Mouse (Mus musculus): ENCODE results near the gene Utp11.

Gene Utp11

DNA sequence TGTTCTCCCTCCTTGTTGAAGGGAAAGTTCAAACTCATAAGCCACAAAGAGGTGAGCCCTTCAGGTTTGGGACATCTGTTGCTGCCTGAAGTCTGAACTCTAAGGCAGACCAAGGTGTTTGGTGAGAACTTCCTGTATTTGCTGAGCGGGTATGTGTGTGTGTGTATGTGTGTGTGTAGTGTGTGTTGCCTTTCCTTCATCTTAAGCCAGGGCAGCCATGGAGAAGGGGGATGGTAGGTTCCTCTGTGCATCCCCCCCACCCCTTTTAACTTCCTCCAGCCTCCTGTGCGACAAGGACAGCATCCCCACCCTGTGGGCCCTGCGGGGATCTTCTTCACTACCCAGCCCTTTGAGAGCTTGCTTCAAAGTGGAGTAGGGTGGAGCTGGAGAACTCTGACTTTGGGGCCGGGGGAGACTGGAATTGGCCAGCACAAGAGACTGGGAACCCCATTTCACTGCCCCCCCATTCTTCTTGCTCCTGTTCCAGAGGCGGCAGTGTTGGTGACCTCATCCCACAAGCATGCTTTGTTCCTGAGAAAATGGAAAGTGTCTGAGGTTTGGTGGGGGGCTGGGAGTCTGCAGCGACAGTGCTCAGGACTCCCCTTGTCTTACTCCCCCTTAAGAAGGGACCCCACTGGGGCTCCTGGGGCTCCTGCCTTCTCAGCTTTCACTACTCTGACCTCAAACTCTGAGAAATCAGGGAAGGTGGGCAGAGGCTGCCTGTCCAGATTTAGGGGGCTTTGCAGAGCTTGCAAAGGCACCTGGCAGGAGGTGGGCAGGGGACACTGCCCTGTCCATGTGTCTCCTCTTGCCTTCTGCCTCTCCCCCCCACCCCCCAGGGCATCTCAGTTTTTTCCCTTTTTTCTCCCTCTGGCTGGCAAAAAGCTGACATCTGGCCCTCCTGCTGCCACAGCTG, 10.7 kb upstream of the Utp11 start:
- DNase-seq = no peak

DNA sequence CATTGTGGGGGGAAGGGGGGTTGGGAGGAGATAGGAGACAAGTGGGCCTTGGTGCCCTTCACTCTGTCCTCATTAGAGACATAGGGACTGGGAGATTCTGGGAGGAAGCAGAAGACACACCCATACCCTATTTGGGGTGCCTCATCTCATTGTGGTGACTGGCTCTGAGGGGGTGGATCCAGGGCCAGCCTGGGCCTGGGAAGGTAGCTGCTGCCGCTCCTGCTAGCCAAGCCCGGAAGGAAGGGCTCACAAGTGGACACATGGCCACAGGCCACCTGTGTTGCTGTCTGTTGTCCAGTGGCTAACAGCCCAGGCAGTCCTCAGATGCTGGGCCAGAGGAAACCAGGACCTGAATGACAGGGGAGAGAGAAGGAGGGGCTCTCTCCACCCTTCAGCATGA, 10.0 kb upstream of the Utp11 start:
- no peak for DNase-seq

DNA sequence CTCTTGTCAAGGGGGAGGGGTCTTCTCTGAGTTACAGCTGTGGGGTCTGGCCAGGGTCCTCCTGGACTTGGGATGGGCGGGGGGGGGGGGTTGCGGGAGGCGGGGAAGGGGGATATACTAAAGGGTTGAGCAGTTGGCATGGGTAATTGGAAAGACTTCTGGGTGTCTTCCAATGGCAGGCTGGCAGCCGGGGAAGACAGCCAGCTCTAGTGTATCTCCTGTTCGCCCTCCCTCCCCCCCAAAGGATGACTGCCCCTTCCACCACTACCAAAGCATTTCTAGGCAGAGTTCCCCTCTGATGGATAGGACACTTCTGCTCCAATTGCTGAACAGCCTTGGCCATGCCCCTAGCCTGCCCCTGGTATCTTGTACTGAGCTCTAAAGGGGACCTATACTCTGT, 8.5 kb upstream of the Utp11 start:
- DNase-seq = no peak

GRCm38 (mm10) chr4:124701052-124701845, 7.8 kb upstream of the Utp11 start:
- no peak for DNase-seq

- no peak for DNase-seq
Observed at GRCm38 (mm10) chr4:124700248-124700971, 7.0 kb upstream of the Utp11 start, which contains the start of gene Fhl3. Gene Fhl3, plus strand, starts transcription at chr4:124700701.

GRCm38 (mm10) chr4:124699791-124700190, 6.4 kb upstream of the Utp11 start:
- no peak for DNase-seq

GRCm38 (mm10) chr4:124695786-124696516, 2.6 kb upstream of the Utp11 start:
- DNase-seq = no peak

- no peak for DNase-seq
Observed at GRCm38 (mm10) chr4:124694572-124694971, 1.2 kb upstream of the Utp11 start.

- DNase-seq = no peak
Observed at GRCm38 (mm10) chr4:124692416-124692861, 961 bp downstream of the Utp11 start.

- no peak for DNase-seq
Observed at GRCm38 (mm10) chr4:124691455-124691854, 1.9 kb downstream of the Utp11 start.

DNA sequence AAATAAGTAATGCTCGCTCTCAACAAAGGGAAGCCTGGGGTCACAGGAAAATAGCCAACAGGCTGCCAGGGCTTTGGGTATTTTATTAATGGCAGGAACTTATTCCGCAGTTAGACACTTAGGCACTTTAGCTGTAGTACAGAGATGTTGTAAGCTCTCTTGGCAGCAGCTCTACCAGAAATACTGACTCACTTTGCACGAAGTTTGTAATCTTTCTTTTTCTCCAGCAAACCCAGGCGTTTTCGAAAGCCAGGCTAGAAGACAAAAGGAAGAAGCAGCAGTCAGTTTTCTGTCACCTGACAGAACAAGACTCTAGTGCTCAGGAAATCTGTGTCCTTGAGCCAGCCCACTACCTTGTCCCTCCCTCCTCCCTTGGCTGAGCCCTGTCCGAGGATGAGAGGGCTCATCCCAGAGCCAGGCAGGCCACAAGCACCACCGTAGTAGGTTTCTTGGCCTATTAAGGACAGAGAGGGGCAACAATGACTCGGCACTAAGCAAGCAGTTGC, 7.5 kb downstream of the Utp11 start:
- DNase-seq = no peak

DNA sequence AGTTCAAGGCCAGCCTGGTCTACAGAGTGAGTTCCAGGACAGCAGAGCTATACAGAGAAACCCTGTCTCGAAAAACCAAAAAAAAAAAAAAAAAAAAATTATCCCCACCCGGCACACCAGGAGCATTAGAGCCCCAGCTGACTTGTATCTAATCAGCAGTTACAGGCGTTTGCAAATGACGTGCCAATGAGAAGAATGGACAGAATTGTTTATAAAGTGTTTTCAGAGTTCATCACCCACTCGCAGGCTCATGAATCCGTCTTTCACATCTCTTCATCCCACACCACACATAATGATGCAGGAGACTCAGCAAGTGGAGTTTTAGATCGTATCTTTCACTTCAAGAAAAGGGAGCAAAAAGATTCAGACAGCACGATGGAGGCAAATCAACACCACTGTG, 7.9 kb downstream of the Utp11 start:
- no peak for DNase-seq

DNA sequence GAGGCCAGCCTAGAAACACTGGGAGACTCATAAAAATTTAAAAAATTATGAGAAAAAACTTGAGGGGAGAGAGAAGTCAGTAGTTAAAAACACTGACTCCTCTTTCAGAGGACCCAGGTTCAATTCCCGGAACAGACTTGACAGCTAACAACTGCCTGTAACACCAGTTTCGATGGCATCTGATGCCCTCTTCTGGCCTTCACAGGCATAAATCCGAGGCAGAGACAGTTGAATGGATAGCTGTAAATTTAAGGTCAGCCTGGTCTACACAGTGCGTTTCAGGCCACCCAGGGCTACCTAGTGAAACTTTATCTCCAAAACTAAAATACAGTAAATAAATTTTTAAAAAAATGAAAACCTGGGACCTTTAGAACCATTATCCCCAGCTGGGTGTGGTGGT, 8.4 kb downstream of the Utp11 start:
- no peak for DNase-seq

- no peak for DNase-seq
Observed at GRCm38 (mm10) chr4:124683474-124683873, 9.9 kb downstream of the Utp11 start.

DNA sequence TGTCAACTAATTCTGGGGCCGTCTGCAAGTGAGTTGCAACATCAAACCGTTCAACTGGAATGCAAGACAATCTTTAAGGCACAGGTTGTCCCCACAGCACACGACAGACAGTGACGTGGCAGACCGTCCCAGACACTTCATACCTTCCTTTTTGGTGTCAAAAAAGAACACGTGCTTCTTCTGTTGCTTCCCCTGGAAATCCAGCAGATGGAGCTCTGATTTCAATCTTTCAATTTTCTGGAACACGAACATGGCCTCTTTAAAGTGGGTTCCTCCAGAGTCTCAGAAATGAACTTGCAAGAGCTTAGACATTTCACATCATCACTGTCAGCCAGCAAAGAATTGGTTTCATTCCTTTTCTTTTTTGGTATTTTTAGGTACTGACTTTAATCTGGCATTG, 11.1 kb downstream of the Utp11 start:
- no peak for DNase-seq

- DNase-seq = no peak
Observed at GRCm38 (mm10) chr4:124675958-124676357, 17.4 kb downstream of the Utp11 start.

GRCm38 (mm10) chr4:124675037-124675436, 18.4 kb downstream of the Utp11 start:
- DNase-seq = no peak

GRCm38 (mm10) chr4:124674334-124675032, 18.9 kb downstream of the Utp11 start:
- DNase-seq = no peak

DNA sequence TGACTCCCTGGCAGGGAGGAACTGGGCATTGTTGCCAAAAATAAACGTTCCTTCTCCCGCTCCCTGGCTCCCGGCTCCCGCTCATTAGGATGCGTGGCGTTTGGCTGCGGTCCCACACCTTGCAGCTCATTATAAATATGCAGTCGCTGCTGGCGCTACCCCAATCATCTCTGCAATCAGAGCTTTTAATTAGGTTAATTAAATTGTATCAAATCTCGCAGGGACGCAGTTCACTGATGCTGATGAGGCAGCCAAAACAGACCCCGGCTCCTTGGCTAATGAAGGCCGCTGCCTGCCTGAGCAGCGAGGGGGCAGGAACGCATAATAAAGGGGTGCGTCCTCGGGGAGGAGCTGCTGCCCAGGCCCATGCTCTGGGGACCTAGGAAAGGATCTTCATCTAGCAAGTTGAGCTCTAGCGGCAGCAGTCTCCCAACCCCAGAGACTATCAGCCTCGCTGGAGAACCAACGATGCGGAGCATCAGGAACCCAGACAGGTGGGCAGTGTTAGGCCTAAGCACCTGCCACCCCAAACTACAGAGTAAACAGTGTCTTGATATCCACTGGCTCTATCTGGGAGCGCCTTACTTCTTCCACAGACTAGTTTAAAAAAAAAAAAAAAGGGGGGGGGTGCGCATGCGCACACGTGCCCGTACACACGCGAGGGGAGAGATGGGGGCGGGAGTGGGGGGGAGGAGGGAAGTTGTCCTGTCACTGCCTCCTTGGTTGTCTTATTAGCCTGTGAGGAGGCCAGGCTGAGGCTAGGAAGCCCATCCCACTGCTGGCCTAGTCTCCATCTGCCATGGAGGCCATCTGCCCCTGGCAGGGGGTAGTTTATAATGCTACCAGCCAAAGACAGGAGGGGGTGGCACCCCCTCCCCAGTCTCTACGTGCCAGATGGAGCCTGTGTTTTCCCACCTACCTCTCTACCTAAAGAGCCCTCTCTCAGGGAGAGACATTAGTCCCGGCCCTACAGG, 20.8 kb downstream of the Utp11 start:
- DNase-seq = peak; percentile 51

GRCm38 (mm10) chr4:124671583-124671982, 21.8 kb downstream of the Utp11 start:
- DNase-seq = no peak

Measured in layer of hippocampus, adult 9-11 months (tissue).